18 mouse cellular contexts compared by ENCODE assay signal in genomic region chr7:125991846-125992245, GRCm38 (mm10).
DNase-seq lines count a peak whose midpoint lies in the region; ATAC-seq and TF ChIP-seq lines count a peak whose summit lies in the region.
"Had no signal": no experiment of that assay in that cellular context is flagged by ENCODE, and none has a peak within 500 bp of the region (broad histone marks: within the 10 kb centered on the region; RNA-seq: fewer than 3 reads in every experiment).

No protein-coding gene starts in this region.

- no peaks in the 10 kb centered on the region for H3K27me3 ChIP-seq in forebrain, embryonic 14.5 days (replicated peaks; ENCODE audit: control insufficient read depth, insufficient read depth, low read length)
- H3K27me3 ChIP-seq in forebrain, embryonic 10.5 days (ENCODE audit: poor library complexity, severe bottlenecking): peaks cover 13% of the 10 kb centered on the region
- no peaks in the 10 kb centered on the region; the same call in 1 of the 2 replicates for H3K27me3 ChIP-seq in hindbrain, embryonic 10.5 days (ENCODE audit: insufficient read depth, poor library complexity, severe bottlenecking)
- no peaks in the 10 kb centered on the region for H3K27me3 ChIP-seq in hindbrain, postnatal 0 days (ENCODE audit: insufficient read depth, low read length)
- H3K27me3 ChIP-seq: heart, embryonic 15.5 days; limb, embryonic 12.5 days had no signal

- DNase-seq in forebrain, embryonic 14.5 days (ENCODE audit: low spot score): no peak
- DNase-seq in forebrain, embryonic 10.5 days (ENCODE audit: extremely low spot score, low spot score): no peak
- DNase-seq in brain, adult 2 months (ENCODE audit: low read depth, low spot score): peak; percentile 70
- DNase-seq in hindbrain, embryonic 10.5 days (ENCODE audit: low spot score): peak; percentile 17
- DNase-seq in hindbrain, postnatal 0 days (ENCODE audit: low spot score): no peak
- no peak for DNase-seq in right cerebral cortex, adult 2 months (ENCODE audit: low spot score in 2 of 2)
- DNase-seq: adrenal gland, adult 8-10 months; B cell, adult 2 months; heart, adult 2 months; kidney, adult 11 months; lung, adult 2 months; lung, postnatal 4 days had no signal

- H3K4me2 ChIP-seq in forebrain, embryonic 14.5 days (ENCODE audit: low read length): no peak overlapping the region
- H3K4me2 ChIP-seq in hindbrain, postnatal 0 days (ENCODE audit: low read depth, low read length): no peak overlapping the region
- H3K4me2 ChIP-seq: heart, embryonic 15.5 days; limb, embryonic 12.5 days; liver, embryonic 12.5 days had no signal

- H3K9ac ChIP-seq in forebrain, embryonic 14.5 days (ENCODE audit: low read length): no peak overlapping the region
- H3K9ac ChIP-seq in hindbrain, postnatal 0 days (replicated peaks; ENCODE audit: low read length): no peak overlapping the region
- H3K9ac ChIP-seq: heart, embryonic 15.5 days; limb, embryonic 12.5 days; liver, embryonic 12.5 days had no signal

- H3K4me3 ChIP-seq in forebrain, embryonic 14.5 days (ENCODE audit: low read depth, low read length): no peak overlapping the region
- no peak overlapping the region for H3K4me3 ChIP-seq in forebrain, embryonic 10.5 days
- H3K4me3 ChIP-seq in hindbrain, embryonic 10.5 days: no peak overlapping the region
- H3K4me3 ChIP-seq in hindbrain, postnatal 0 days (ENCODE audit: low read length): no peak overlapping the region
- H3K4me3 ChIP-seq: heart, adult 2 months; heart, embryonic 15.5 days; limb, embryonic 12.5 days; liver, embryonic 12.5 days; myocyte had no signal

- no peaks in the 10 kb centered on the region for H3K36me3 ChIP-seq in forebrain, embryonic 14.5 days (ENCODE audit: control insufficient read depth, insufficient read depth, low read length)
- no peaks in the 10 kb centered on the region for H3K36me3 ChIP-seq in forebrain, embryonic 10.5 days (replicated peaks)
- no peaks in the 10 kb centered on the region for H3K36me3 ChIP-seq in hindbrain, embryonic 10.5 days
- H3K36me3 ChIP-seq in hindbrain, postnatal 0 days (ENCODE audit: insufficient read depth, low read length): no peaks in the 10 kb centered on the region
- H3K36me3 ChIP-seq: heart, embryonic 15.5 days; limb, embryonic 12.5 days; liver, embryonic 12.5 days had no signal

- WGBS in forebrain, embryonic 14.5 days: 48% methylated on average over 2 of the region's 2 CpGs
- WGBS in forebrain, embryonic 10.5 days: 71% methylated on average over 2 of the region's 2 CpGs
- WGBS in hindbrain, embryonic 10.5 days: 46% methylated on average over 2 of the region's 2 CpGs
- WGBS in hindbrain, postnatal 0 days: 13% methylated on average over 2 of the region's 2 CpGs

- ATAC-seq in forebrain, embryonic 14.5 days: peak; percentile 61
- peak; percentile 6; the same call in 1 of the 2 replicates for ATAC-seq in hindbrain, postnatal 0 days
- no peak for ATAC-seq in activated CD4-positive, CD25-positive, alpha-beta regulatory T cell, adult 4 months
- ATAC-seq: liver, embryonic 12.5 days had no signal

- H3K9me3 ChIP-seq in forebrain, embryonic 14.5 days (replicated peaks; ENCODE audit: control insufficient read depth, low read length): no peaks in the 10 kb centered on the region
- H3K9me3 ChIP-seq in forebrain, embryonic 10.5 days: no peaks in the 10 kb centered on the region
- no peaks in the 10 kb centered on the region for H3K9me3 ChIP-seq in hindbrain, embryonic 10.5 days
- no peaks in the 10 kb centered on the region for H3K9me3 ChIP-seq in hindbrain, postnatal 0 days (ENCODE audit: low read length)
- H3K9me3 ChIP-seq: heart, embryonic 15.5 days; liver, embryonic 12.5 days had no signal

- TF ChIP-seq CTCF in hindbrain, postnatal 0 days (IDR thresholded peaks at IDR 0.05; ENCODE audit: low read depth): no peak

- 0 out of 2 replicates have a peak overlapping the region, but pooled peaks have one; percentile 15 for H3K27ac ChIP-seq in forebrain, embryonic 14.5 days (ENCODE audit: low read depth, low read length)
- H3K27ac ChIP-seq in forebrain, embryonic 10.5 days: no peak overlapping the region
- H3K27ac ChIP-seq in hindbrain, embryonic 10.5 days: peak overlapping the region; percentile 36
- peak overlapping the region; percentile 63; the same call in 1 of the 2 replicates for H3K27ac ChIP-seq in hindbrain, postnatal 0 days
- H3K27ac ChIP-seq: heart, adult 2 months; heart, embryonic 15.5 days; kidney, postnatal 0 days; limb, embryonic 12.5 days; liver, embryonic 12.5 days had no signal

- H3K4me1 ChIP-seq in forebrain, embryonic 14.5 days (ENCODE audit: control insufficient read depth, insufficient read depth, low read length): 0 out of 2 replicates have a peak, but pooled peaks cover 3% of the 10 kb centered on the region
- H3K4me1 ChIP-seq in forebrain, embryonic 10.5 days: peaks cover 41% of the 10 kb centered on the region
- H3K4me1 ChIP-seq in hindbrain, embryonic 10.5 days (replicated peaks): peaks cover 48% of the 10 kb centered on the region
- H3K4me1 ChIP-seq in hindbrain, postnatal 0 days (ENCODE audit: insufficient read depth, low read length): peaks cover 13% of the 10 kb centered on the region
- H3K4me1 ChIP-seq: liver, embryonic 12.5 days had no signal

Comparison
In these comparisons a context has a peak if more than half of its experiments do, and no peak if none do; other contexts are left out.
1. DNase-seq: peak in brain, adult 2 months (single experiment) and hindbrain, embryonic 10.5 days (single experiment); none in forebrain, embryonic 14.5 days (single experiment), forebrain, embryonic 10.5 days (single experiment), hindbrain, postnatal 0 days (single experiment) and right cerebral cortex, adult 2 months (0 of 2).